Mouse (Mus musculus): ENCODE measurements around the gene Wnk2.

Wnk2 gene

DNA sequence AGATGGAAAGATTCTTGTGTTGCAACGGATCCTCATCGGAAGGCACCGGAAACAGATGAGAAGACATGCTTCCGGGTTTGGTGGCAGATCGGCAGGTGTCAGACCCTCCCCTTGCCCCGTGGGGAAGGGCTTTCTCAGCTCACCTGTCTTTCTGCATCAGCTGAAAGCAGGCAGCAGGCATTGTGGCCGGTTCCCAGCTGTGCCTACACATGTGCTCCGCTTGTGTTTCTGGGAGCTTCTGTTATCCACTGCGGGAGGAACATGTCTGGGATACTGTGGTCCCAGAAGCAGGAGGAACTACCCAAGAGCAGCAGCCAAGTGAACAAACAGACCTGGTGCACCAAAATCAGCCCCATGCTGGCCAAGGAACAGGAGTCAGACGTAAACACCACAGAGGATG lies 27.7 kb upstream of the Wnk2 start:
- DNase-seq: no peak

GRCm38 (mm10) chr13:49172971-49173596 lies 25.3 kb upstream of the Wnk2 start:
- DNase-seq: peak; percentile 79 to 92

GRCm38 (mm10) chr13:49172335-49172734 lies 24.5 kb upstream of the Wnk2 start:
- no peak for DNase-seq

- DNase-seq: no peak
Measured at GRCm38 (mm10) chr13:49171729-49172128, 23.9 kb upstream of the Wnk2 start.

GRCm38 (mm10) chr13:49170623-49171022 lies 22.8 kb upstream of the Wnk2 start:
- no peak for DNase-seq

DNA sequence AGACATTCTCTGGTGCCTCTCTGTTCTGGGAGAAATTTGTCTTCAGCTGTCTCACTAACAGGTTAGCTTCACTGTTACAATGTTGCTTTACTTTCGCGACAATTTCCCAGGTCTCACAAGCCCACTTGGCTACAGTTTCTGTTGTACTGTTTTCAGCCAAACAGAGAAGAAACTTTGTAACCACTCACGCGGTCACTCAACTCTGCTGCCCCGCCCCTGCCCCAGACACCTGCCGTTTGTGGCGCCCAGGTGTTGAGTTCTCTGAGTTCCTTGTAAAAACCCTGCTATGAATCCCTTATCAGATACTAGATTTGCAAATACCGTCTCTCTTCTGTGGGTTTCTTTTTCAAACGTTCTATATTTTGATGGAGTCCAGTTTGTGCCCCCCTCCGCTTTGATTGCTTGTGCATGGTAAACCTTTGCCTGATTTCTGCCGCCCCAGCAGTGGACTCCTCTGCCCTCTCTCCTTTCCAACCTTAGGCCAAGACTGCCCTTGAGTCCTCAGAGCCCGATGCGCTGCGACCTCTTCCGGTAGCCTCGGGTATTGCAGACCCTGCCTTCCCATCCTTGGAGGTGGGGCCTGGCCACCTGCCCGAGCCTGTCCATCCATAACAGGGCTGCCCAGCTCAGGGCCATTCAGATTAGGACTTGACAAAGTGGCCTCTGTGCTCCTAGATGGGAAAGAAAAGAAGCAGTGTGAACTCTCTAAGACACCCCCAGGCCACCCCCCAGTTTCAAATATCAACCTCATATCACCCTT lies 21.8 kb upstream of the Wnk2 start:
- peak; percentile 93 to 98 for DNase-seq

GRCm38 (mm10) chr13:49167081-49167480 lies 19.3 kb upstream of the Wnk2 start:
- no peak for DNase-seq

DNA sequence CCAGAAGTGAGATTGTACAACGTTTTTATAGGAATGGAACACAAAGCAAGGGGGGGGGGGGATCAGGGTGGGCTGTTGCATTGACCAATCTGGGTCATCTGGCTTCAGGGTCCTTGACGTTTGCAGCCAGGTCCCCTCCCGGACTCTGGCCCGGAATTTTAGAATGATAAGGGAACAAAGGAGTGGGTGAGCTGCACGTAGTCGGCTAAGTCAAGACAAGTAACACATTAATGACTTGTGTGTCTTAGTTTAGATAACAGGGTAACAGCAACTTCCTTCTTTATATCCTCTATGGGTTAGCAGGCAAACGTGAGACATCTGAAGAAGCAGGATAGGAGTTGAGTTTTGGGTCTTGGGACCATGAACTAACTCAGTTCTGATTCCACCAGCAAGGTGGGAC lies 15.8 kb upstream of the Wnk2 start:
- DNase-seq: no peak

- no peak for DNase-seq
Measured at GRCm38 (mm10) chr13:49162722-49163121, 14.9 kb upstream of the Wnk2 start.

DNA sequence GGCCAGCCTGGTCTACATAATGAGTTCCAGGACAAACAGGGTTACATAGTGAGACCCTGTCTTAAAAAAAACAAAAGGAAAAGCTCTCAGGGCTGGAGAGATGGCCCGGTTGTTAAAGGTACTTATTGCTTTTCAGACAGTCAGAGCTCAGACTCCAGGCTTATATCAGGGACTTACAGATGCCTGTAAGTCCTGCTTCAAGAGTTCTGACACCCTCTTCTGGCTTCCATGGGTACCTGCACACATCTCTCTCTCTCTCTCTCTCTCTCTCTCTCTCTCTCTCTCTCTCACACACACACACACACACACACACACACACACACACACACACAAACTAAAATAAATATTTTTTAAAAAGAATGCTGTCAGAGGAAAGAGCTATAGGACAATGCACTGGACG lies 13.4 kb upstream of the Wnk2 start:
- no peak for DNase-seq

GRCm38 (mm10) chr13:49158040-49158713 lies 10.4 kb upstream of the Wnk2 start:
- peak; percentile 40 to 43 for DNase-seq

DNA sequence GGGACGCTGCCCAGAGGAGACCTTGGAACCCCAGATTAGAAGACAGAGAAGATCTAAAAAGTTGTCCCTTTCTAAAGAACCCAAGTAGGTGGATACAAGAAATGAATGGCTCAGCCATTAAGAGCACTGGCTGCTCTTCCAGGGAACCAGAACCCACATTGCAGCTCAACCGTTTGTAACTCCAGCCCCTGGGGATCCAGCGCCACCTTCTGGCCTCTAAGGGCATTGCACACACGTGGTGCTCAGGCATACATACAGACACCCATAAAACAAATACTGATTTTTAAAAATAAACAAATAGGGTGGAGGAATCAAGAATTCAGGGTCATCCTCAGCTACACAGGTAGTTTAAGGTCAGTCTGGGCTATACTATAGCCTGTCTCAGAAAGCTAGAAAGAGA lies 8.8 kb upstream of the Wnk2 start:
- DNase-seq: no peak

DNA sequence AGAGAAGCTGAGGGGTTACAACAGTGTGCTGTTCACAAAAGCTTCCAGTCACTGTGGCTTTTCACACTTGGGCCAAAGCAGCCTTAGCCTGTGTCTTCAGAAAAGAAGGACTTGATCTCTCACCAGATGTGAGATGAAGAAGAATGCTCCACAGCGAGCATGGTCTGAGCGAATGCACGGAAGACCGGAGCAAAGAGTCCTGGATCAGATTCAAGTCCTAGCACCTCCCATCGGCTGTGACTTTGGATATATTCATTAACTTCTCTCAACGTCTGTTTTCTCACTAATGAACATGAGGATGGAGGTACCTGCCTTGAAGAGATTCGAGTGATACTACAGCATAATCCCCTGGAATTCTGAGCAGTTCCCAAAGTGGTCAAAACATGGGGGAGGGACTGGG lies 6.8 kb upstream of the Wnk2 start:
- DNase-seq: peak; percentile 45 to 49

DNA sequence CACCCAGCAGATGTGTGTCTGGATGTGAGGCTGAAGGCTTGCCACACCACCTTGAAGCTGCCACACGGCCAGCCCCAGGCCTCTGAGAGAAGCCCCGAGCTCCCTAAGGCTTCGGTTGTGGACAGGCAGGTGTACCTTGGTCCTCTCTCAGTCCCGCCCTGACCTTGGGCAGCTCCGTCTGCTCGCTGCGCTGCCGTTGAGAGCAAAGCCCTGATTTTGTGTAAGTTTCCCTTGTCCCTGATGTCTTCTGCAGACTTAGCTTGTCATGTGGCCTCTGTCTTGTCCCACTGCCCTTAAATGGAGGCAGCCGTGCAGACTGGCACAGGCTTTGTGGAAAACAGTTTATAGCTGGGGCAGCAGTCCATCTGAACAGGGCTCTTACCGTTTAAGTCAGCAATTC lies 6.2 kb upstream of the Wnk2 start:
- peak in 1 of 2 experiments; percentile 16 for DNase-seq

GRCm38 (mm10) chr13:49148687-49149086 lies 873 bp upstream of the Wnk2 start:
- DNase-seq: no peak

GRCm38 (mm10) chr13:49147007-49147857 lies 582 bp downstream of the Wnk2 start:
- DNase-seq: peak in 1 of 2 experiments; percentile 17

DNA sequence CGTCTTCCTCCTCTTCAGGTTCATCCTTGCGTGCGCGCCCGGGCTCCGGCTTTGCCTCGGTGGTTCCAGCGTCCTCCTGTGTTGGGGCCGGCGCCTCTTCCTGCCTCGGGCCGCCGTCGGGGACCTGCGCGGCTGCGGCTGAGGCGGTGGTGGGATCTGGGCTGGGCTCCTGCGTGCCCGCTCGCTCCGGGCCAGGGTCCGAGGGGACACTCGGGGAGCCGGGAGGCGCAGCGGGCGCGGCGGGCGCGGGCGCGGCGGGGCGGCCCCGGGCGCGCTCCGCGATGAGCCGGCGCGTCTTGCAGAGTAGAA lies 1.2 kb downstream of the Wnk2 start:
- no peak for DNase-seq

- no peak for DNase-seq
Measured at GRCm38 (mm10) chr13:49146040-49146697, 1.6 kb downstream of the Wnk2 start.

DNA sequence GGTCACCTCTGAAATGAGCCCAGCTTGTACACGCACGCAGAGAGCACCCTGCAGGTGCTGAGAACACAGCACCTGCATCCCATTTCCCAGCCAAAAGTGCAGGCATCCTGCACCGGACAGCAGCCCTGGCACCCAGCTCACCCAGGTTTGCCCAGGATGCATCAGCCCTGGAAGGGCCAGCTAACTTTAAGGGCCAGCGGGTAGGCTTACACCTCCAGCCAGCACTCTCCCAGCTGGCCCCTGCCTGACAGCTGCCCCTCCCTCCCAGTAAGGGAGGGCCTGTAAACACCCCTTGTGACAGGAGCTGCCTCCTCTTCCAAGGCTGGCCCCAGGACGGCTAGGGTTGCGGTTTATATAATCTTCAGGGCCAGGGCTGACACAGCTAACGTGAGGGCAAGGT lies 2.4 kb downstream of the Wnk2 start:
- no peak for DNase-seq

- DNase-seq: no peak
Measured at GRCm38 (mm10) chr13:49144451-49144850, 3.4 kb downstream of the Wnk2 start.

- no peak for DNase-seq
Measured at GRCm38 (mm10) chr13:49143323-49143722, 4.5 kb downstream of the Wnk2 start.

GRCm38 (mm10) chr13:49142396-49142795 lies 5.4 kb downstream of the Wnk2 start:
- no peak for DNase-seq

GRCm38 (mm10) chr13:49140567-49140966 lies 7.2 kb downstream of the Wnk2 start:
- peak; percentile 53 to 57 for DNase-seq
